Mouse (Mus musculus) effector memory CD4-positive, alpha-beta T cell, adult 5 months (primary cell): ENCODE results near the gene Irf2bp1. TPM values are rescaled to one million over a fixed set of nuclear protein-coding genes. Genes with fewer than 3 reads are reported as not detected.

Experiments used
- polyA plus RNA-seq: library from polyadenylated mRNA; unstranded; fragments of 100-300 nt; shearing (Covaris generic); gene quantifications from one replicate; pipeline ENCODE4 v1.2.1, GENCODE M21; 2017

Gene Irf2bp1
- 32.4 TPM for polyA plus RNA-seq

DNA sequence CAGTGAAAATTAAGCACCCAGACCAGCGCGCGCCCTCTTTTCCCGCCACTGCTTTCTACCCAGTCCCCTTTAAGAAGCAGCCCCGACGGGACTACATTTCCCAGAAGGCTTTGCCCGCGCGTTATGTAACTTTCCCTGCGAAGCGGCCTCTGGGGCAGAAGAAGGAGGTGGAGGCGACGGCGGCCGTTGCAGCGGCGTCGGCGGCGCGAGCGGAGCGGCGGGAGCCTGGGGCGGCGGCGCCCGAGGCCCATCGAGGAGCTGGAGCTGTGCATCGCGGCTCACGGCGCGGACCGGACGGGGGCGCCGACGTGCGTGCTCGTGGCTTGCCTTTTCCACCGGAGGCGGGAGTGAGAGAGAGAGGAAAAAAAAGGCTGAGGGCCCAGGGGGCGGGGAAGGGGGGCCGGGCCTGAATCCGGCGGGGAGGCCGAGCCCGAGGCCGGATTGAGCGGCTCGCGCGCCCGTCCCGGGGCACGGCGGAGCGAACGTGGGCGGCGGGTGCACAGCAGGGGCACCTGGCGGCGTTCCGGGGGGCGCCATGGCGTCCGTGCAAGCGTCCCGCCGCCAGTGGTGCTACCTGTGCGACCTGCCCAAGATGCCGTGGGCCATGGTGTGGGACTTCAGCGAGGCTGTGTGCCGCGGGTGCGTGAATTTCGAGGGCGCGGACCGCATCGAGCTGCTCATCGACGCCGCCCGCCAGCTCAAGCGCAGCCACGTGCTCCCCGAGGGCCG is at the start of gene Irf2bp1:
Irf2bp1 (plus strand) TSS at position 143 of the 729 bp plus-strand sequence.

DNA sequence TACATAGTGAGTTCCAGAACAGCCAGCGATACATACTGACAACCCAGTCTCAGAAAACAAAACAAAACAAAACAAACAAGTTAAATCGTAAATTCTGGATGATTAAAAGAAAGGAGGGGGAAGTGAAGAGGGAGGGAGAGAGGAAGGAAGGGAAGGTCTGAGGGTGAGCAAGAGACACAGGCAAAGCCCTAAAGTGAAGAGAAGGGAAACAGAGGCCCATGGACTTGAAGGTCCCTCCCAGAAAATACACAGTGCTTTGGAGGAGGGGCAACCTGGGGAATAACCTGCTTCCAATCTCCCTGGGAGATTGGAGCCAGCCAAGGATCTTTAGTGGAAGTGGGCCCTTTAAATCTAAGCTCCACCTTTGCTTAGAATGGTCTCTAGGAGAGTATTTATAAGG is 16.7 kb upstream of the Irf2bp1 start, which contains the start of gene Nanos2:
Nanos2 (plus strand) TSS at position 301 of the 400 bp plus-strand sequence.

GRCm38 (mm10) chr7:18990601-18991295 is 13.1 kb upstream of the Irf2bp1 start, which contains the start of gene Mypop:
Mypop (plus strand) TSS chr7:18991245.

DNA sequence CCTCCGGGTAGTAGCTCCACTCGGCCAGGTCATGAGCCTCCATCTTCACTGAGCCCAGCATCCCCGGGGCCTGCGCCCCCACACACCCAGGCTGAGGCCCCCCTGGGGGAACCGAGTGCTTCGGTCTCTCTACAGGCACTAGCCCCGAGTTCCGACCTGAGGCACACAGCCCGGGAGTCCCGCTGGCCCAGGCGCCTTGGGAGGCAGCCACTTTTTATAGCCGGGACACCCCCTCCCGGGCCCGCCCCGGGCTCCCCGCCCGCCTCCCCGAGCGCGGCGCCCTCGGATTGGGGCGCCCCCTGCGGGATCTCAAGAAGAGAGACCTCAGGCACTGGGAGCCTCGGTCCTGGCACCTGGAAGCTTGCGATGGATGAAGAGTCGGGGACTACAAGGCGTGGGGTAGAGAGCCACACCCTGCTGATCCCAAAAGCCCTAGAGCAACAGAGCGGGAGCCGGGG is 19.5 kb downstream of the Irf2bp1 start, which contains the start of gene Foxa3:
Foxa3 (minus strand) TSS at position 182 of the 458 bp plus-strand sequence.

DNA sequence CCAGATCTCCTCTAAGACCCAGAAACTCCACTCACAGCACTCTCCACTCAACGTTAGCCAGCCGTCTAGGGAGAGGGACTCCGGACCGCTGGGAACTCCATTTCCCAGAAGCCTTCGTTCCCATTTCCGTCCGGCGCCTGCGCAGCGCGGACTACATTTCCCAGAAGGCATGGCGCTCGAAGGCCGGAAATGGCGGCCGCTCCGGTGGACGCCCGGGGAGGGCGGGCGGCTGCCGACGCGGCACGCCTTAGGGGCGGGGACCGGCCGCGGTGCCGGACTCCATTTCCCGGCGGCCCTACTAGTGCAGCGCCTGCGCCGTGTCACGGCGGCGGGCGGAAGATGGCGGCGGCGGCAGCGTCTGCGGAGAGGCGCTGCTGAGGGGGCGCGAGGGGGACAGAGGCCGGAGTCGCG is 20.3 kb downstream of the Irf2bp1 start, which contains the start of gene Sympk:
Sympk (plus strand) TSS at position 282 of the 411 bp plus-strand sequence.

GRCm38 (mm10) chr7:19054047-19054776 is 50.4 kb downstream of the Irf2bp1 start, which contains the start of gene Rsph6a:
Rsph6a (plus strand) TSS chr7:19054690.

Other genes starting within 250 kb of the Irf2bp1 start
- gene Psg19, start 205.5 kb upstream of the Irf2bp1 start, polyA plus RNA-seq = not detected
- not detected for gene Psg17, start 182.4 kb upstream of the Irf2bp1 start, polyA plus RNA-seq
- gene Mill2, start 164.1 kb upstream of the Irf2bp1 start, polyA plus RNA-seq = 0.35 TPM
- 62.9 TPM for gene Pglyrp1, start 132.7 kb upstream of the Irf2bp1 start, polyA plus RNA-seq
- gene Ccdc61, start 93.6 kb upstream of the Irf2bp1 start, polyA plus RNA-seq = 17.8 TPM
- not detected for gene Nova2, start 78.2 kb upstream of the Irf2bp1 start, polyA plus RNA-seq
- gene Nanos2, start 16.6 kb upstream of the Irf2bp1 start, polyA plus RNA-seq = not detected
- gene Mypop, start 12.8 kb upstream of the Irf2bp1 start, polyA plus RNA-seq = 5.4 TPM
- gene Foxa3, start 19.5 kb downstream of the Irf2bp1 start, polyA plus RNA-seq = not detected
- 19.8 TPM for gene Sympk, start 20.3 kb downstream of the Irf2bp1 start, polyA plus RNA-seq
- gene Rsph6a, start 50.6 kb downstream of the Irf2bp1 start, polyA plus RNA-seq = not detected
- gene Dmwd, start 72.2 kb downstream of the Irf2bp1 start, polyA plus RNA-seq = 0.61 TPM
- 0.69 TPM for gene Dmpk, start 79.8 kb downstream of the Irf2bp1 start, polyA plus RNA-seq
- 0.20 TPM for gene Six5, start 90.5 kb downstream of the Irf2bp1 start, polyA plus RNA-seq
- gene Gm4969, start 114.3 kb downstream of the Irf2bp1 start, polyA plus RNA-seq = not detected
- gene Fbxo46, start 115.8 kb downstream of the Irf2bp1 start, polyA plus RNA-seq = 11.3 TPM
- gene Qpctl, start 145.2 kb downstream of the Irf2bp1 start, polyA plus RNA-seq = 12.8 TPM
- gene Snrpd2, start 145.7 kb downstream of the Irf2bp1 start, polyA plus RNA-seq = 30.8 TPM
- not detected for gene Gipr, start 162.1 kb downstream of the Irf2bp1 start, polyA plus RNA-seq
- gene Eml2, start 172.4 kb downstream of the Irf2bp1 start, polyA plus RNA-seq = 16.7 TPM
- gene Gpr4, start 208.5 kb downstream of the Irf2bp1 start, polyA plus RNA-seq = 0.12 TPM
- 95.5 TPM for gene Opa3, start 224.3 kb downstream of the Irf2bp1 start, polyA plus RNA-seq